Mouse (Mus musculus): Measurements from ENCODE around the gene Bbof1. TPM values are rescaled to one million over a fixed set of nuclear protein-coding genes. Genes with fewer than 3 reads are reported as not detected.

The Bbof1 gene
- polyA plus RNA-seq, 1 experiment from 2014 or later, result 0.80 TPM

GRCm38 (mm10) chr12:84487324-84488056, 78.6 kb downstream of the Bbof1 start:
- peak; percentile 62 for ATAC-seq
- WGBS, result 12% methylated on average over 8 of the region's 8 CpGs
- H3K4me2 ChIP-seq (replicated peaks), result 0 out of 2 replicates have a peak overlapping the region, but pooled peaks have one; percentile 19
- H3K27me3 ChIP-seq (replicated peaks), result no peaks in the 10 kb centered on the region
- H3K4me1 ChIP-seq (replicated peaks), result peaks cover 10% of the 10 kb centered on the region; the same call in 1 of the 2 replicates
- no peak overlapping the region for H3K27ac ChIP-seq
- no peak overlapping the region for H3K9ac ChIP-seq
- no peaks in the 10 kb centered on the region for H3K36me3 ChIP-seq
- H3K4me3 ChIP-seq (replicated peaks), result no peak overlapping the region
- H3K9me3 ChIP-seq, result no peaks in the 10 kb centered on the region

Other genes with a start within 250 kb of the Bbof1 start
- 7.2 and 7.7 TPM in 2 replicates for gene Elmsan1, start 190.2 kb upstream of the Bbof1 start, polyA plus RNA-seq (2015; fragmentation: Nextera tagmentation; extraction: Ambion mirVana)
- 41.7 and 45.2 TPM in 2 replicates for gene Ptgr2, start 123.8 kb upstream of the Bbof1 start, polyA plus RNA-seq (2015; fragmentation: Nextera tagmentation; extraction: Ambion mirVana)
- 54.7 and 61.6 TPM in 2 replicates for gene Zfp410, start 92.2 kb upstream of the Bbof1 start, polyA plus RNA-seq (2015; fragmentation: Nextera tagmentation; extraction: Ambion mirVana)
- gene Coq6, start 47.4 kb upstream of the Bbof1 start, polyA plus RNA-seq (2015; fragmentation: Nextera tagmentation; extraction: Ambion mirVana), result 47.5 and 53.8 TPM in 2 replicates
- 2.4 and 2.6 TPM in 2 replicates for gene Fam161b, start 47.2 kb upstream of the Bbof1 start, polyA plus RNA-seq (2015; fragmentation: Nextera tagmentation; extraction: Ambion mirVana)
- gene Entpd5, start within 50 bp of the Bbof1 start, polyA plus RNA-seq (2015; fragmentation: Nextera tagmentation; extraction: Ambion mirVana), result 37.1 and 39.5 TPM in 2 replicates
- gene Rnf113a2, start 8.1 kb downstream of the Bbof1 start, polyA plus RNA-seq (2015; fragmentation: Nextera tagmentation; extraction: Ambion mirVana), result 21.6 and 23.6 TPM in 2 replicates
- 29.0 and 31.8 TPM in 2 replicates for gene Aldh6a1, start 41.9 kb downstream of the Bbof1 start, polyA plus RNA-seq (2015; fragmentation: Nextera tagmentation; extraction: Ambion mirVana)
- gene Lin52, start 42.4 kb downstream of the Bbof1 start, polyA plus RNA-seq (2015; fragmentation: Nextera tagmentation; extraction: Ambion mirVana), result 15.2 and 16.9 TPM in 2 replicates
- gene Vsx2, start 160.7 kb downstream of the Bbof1 start, polyA plus RNA-seq (2015; fragmentation: Nextera tagmentation; extraction: Ambion mirVana), result not detected in 2 replicates
- gene Abcd4, start 208.3 kb downstream of the Bbof1 start, polyA plus RNA-seq (2015; fragmentation: Nextera tagmentation; extraction: Ambion mirVana), result 16.5 and 20.8 TPM in 2 replicates
- gene Vrtn, start 231.9 kb downstream of the Bbof1 start, polyA plus RNA-seq (2015; fragmentation: Nextera tagmentation; extraction: Ambion mirVana), result not detected in 2 replicates